Mouse (Mus musculus): ENCODE measurements around the gene Ngfr. TPM values are rescaled to one million over a fixed set of nuclear protein-coding genes. Genes with fewer than 3 reads are reported as not detected.

Gene Ngfr
- polyA plus RNA-seq, 1 experiment from 2014 or later: 8.5 TPM

DNA sequence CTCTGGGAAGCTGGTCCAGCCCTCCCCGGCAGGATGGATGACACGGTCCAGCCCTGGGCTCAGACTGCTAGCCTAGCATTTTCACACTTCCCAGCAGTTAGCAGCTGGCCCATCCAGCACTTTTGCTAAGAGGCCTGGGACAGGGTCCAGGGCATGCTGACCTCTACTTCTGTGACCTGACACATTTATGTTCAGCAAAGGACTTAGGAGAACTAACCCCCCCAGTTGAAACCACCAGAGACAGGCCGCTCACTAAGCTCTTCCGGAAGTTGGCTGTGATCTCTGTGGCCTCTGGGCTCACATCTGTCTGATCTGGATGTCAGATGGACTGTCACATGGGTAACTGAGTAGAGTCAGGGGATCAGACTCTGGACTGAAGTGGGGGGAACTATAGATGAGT lies 33.5 kb upstream of the Ngfr start:
- ATAC-seq (ENCODE audit: insufficient number of reproducible peaks, insufficient read depth, low FRiP score, low read depth): no peak; the same call in 1 of the 2 replicates
- Histone ChIP-seq H3K27ac (ENCODE audit: low read length) (0 out of 2 replicates have a peak overlapping the region, but pooled peaks have one; percentile 28), H3K4me3 (ENCODE audit: low read depth, low read length) (no peak overlapping the region), H3K36me3 (ENCODE audit: control insufficient read depth, insufficient read depth, low read length) (no peaks in the 10 kb centered on the region), H3K4me1 (ENCODE audit: control insufficient read depth, insufficient read depth, low read length) (peaks cover 17% of the 10 kb centered on the region), H3K9ac (replicated peaks; ENCODE audit: low read depth, low read length) (no peak overlapping the region), H3K27me3 (ENCODE audit: control insufficient read depth, insufficient read depth, low read length) (no peaks in the 10 kb centered on the region), H3K9me3 (ENCODE audit: control insufficient read depth, low read depth, low read length) (no peaks in the 10 kb centered on the region), H3K4me2 (replicated peaks; ENCODE audit: low read depth, low read length) (no peak overlapping the region)
- 36% methylated on average over 4 of the region's 4 CpGs for WGBS

DNA sequence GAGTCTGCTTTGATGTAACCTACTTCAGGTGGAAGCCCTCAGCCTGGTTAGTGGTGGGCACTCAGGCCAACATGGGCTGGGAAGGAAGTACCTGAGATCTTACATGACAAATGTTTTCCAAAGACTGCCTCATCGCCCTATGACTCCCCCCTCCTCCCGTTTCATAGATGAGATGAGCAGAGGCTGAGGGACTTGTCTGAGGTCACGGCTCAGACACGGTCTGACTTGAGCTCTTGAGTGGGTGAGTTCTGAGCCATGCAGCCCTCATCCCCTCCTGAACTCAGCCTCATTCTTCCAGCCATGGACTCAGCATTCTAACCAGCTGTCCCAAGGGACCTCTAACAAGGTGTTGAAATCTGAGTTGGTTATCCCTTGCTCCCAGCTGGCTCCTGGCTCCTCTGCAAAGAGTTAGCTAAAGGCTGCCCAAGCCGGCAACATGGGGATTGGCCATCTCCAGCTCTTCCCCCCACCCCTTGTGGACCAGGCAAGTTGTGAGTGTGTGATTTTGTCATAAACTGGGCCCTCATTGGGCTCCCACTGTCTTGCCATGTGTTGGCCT lies 32.4 kb upstream of the Ngfr start:
- no peaks in the 10 kb centered on the region for H3K36me3 ChIP-seq (ENCODE audit: control insufficient read depth, insufficient read depth, low read length)
- H3K27me3 ChIP-seq (ENCODE audit: control insufficient read depth, insufficient read depth, low read length): no peaks in the 10 kb centered on the region
- ATAC-seq (ENCODE audit: insufficient number of reproducible peaks, insufficient read depth, low FRiP score, low read depth): no peak
- 83% methylated on average over 5 of the region's 5 CpGs for WGBS
- no peak overlapping the region for H3K27ac ChIP-seq (ENCODE audit: low read length)
- no peaks in the 10 kb centered on the region for H3K9me3 ChIP-seq (ENCODE audit: control insufficient read depth, low read depth, low read length)
- H3K4me3 ChIP-seq (ENCODE audit: low read depth, low read length): no peak overlapping the region
- no peak overlapping the region for H3K4me2 ChIP-seq (replicated peaks; ENCODE audit: low read depth, low read length)
- H3K4me1 ChIP-seq (ENCODE audit: control insufficient read depth, insufficient read depth, low read length): peaks cover 17% of the 10 kb centered on the region
- no peak overlapping the region for H3K9ac ChIP-seq (replicated peaks; ENCODE audit: low read depth, low read length)

DNA sequence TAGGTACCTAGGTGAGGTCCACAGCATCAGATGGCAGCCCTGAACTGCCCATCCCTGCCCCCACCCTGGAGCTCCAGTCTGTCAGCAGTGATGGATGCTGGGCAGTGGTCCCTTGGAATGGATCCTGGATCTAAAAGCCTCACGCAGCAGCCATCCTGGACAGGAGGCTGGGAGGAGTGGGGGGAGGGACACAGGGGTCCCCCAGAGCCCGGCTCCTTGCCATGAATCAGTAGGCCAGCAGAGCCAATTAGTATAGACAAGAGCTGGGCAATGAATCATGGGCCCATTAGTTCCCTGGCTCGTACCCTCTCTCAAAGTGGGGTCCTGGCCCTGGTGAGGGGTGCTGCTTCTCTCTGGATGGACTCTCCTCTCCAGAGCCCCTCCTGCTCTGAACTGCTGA lies 31.5 kb upstream of the Ngfr start:
- Histone ChIP-seq H3K27me3 (ENCODE audit: control insufficient read depth, insufficient read depth, low read length) (no peaks in the 10 kb centered on the region), H3K4me3 (ENCODE audit: low read depth, low read length) (no peak overlapping the region), H3K4me2 (replicated peaks; ENCODE audit: low read depth, low read length) (no peak overlapping the region), H3K36me3 (ENCODE audit: control insufficient read depth, insufficient read depth, low read length) (no peaks in the 10 kb centered on the region), H3K27ac (ENCODE audit: low read length) (no peak overlapping the region), H3K9ac (replicated peaks; ENCODE audit: low read depth, low read length) (no peak overlapping the region), H3K9me3 (ENCODE audit: control insufficient read depth, low read depth, low read length) (no peaks in the 10 kb centered on the region), H3K4me1 (ENCODE audit: control insufficient read depth, insufficient read depth, low read length) (peaks cover 17% of the 10 kb centered on the region)
- ATAC-seq (ENCODE audit: insufficient number of reproducible peaks, insufficient read depth, low FRiP score, low read depth): no peak
- WGBS: 41% methylated on average over 3 of the region's 3 CpGs

DNA sequence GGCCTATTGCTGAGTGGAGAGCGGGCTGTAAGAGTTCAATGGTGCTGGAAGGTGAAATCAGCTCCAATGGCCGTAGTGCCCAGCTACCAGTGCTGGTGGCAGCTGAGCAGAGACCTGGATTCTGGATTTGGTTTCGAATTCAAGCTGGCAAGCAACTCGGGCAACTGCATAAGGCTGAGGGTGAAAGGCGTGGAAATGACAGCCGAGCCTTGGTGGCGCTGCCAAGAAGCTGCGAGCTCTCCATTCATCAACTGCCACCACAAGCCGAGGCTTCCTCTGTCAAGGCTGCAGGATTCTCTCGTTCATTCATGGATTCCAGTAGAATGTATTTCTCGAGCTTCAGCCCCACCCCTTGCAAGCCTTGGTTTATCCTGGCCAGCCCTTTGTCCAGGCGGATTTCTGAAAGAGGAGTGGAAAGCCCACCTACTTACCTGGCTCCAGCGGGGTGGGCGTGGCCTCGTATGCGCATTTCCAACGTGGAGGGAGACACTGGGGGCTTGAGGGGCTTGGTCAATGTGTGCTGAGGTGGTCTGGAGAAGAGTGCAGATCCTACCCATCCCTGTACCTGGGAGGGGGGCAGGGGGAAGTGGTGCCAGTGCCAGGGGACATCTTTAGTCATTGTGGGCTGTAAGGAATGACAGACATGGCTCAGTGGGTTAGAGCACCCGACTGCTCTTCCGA lies 30.4 kb upstream of the Ngfr start:
- no peaks in the 10 kb centered on the region for H3K9me3 ChIP-seq (ENCODE audit: control insufficient read depth, low read depth, low read length)
- H3K27ac ChIP-seq (ENCODE audit: low read length): no peak overlapping the region

DNA sequence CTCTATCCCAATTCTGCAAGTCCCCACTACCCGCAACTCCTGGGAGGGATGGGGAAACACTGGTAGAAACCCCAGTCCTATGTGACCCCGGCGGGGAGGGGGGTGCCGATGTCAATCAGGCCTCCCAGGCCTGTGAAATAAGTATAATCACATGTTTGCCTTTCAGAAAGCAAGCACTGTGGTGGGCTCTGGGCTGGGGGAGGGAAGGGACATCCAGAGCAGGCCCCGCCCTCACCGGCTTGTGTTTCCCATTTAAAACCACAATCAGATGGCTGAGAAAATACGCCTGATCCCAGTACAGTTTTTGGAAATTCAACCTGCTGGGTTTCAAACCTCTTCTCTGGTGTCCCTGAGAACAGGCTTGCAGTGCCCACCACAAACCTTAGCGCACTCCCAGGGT lies 27.2 kb upstream of the Ngfr start:
- Histone ChIP-seq H3K4me1 (ENCODE audit: control insufficient read depth, insufficient read depth, low read length) (peaks cover 19% of the 10 kb centered on the region; the same call in 1 of the 2 replicates), H3K9ac (replicated peaks; ENCODE audit: low read depth, low read length) (no peak overlapping the region), H3K27me3 (ENCODE audit: control insufficient read depth, insufficient read depth, low read length) (no peaks in the 10 kb centered on the region), H3K27ac (ENCODE audit: low read length) (no peak overlapping the region), H3K4me3 (ENCODE audit: low read depth, low read length) (no peak overlapping the region), H3K36me3 (ENCODE audit: control insufficient read depth, insufficient read depth, low read length) (no peaks in the 10 kb centered on the region), H3K4me2 (replicated peaks; ENCODE audit: low read depth, low read length) (no peak overlapping the region), H3K9me3 (ENCODE audit: control insufficient read depth, low read depth, low read length) (no peaks in the 10 kb centered on the region)
- 84% methylated on average over 8 of the region's 8 CpGs for WGBS
- no peak for ATAC-seq (ENCODE audit: insufficient number of reproducible peaks, insufficient read depth, low FRiP score, low read depth)

More for the DNA sequence above, 30.4 kb upstream of the Ngfr start:
- Histone ChIP-seq H3K36me3 (ENCODE audit: control insufficient read depth, insufficient read depth, low read length) (no peaks in the 10 kb centered on the region), H3K9ac (replicated peaks; ENCODE audit: low read depth, low read length) (no peak overlapping the region), H3K4me3 (ENCODE audit: low read depth, low read length) (no peak overlapping the region), H3K4me2 (replicated peaks; ENCODE audit: low read depth, low read length) (0 out of 2 replicates have a peak overlapping the region, but pooled peaks have one; percentile 12), H3K27me3 (ENCODE audit: control insufficient read depth, insufficient read depth, low read length) (no peaks in the 10 kb centered on the region), H3K4me1 (ENCODE audit: control insufficient read depth, insufficient read depth, low read length) (peaks cover 17% of the 10 kb centered on the region)
- no peak for ATAC-seq (ENCODE audit: insufficient number of reproducible peaks, insufficient read depth, low FRiP score, low read depth)
- WGBS: 45% methylated on average over 19 of the region's 19 CpGs

DNA sequence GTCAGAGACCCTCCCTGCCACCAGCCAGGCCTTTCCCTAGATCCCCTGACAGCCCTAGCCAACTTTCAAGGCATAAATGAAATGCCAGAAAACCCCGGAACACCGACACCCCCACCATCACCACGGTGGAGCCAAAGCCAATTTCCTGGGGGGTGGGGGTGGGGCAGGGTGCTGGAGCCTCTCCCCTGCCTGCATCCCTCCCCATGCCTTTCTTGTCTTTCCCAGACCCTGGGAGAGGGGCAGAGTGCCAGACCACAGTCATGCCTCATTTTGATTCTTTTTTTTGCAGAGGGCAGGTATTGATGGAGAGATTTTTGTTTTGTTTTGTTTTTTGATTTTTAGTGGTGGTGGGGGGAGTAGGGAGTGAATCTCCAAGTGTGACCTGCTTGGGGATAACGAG lies 23.7 kb upstream of the Ngfr start:
- H3K9ac ChIP-seq (replicated peaks; ENCODE audit: low read depth, low read length): 0 out of 2 replicates have a peak overlapping the region, but pooled peaks have one; percentile 28
- no peak overlapping the region for H3K4me3 ChIP-seq (ENCODE audit: low read depth, low read length)
- peaks cover 14% of the 10 kb centered on the region; the same call in 1 of the 2 replicates for H3K4me1 ChIP-seq (ENCODE audit: control insufficient read depth, insufficient read depth, low read length)
- 24% methylated on average over 4 of the region's 4 CpGs for WGBS
- no peaks in the 10 kb centered on the region for H3K9me3 ChIP-seq (ENCODE audit: control insufficient read depth, low read depth, low read length)
- peak overlapping the region; percentile 85 for H3K27ac ChIP-seq (ENCODE audit: low read length)
- no peaks in the 10 kb centered on the region for H3K36me3 ChIP-seq (ENCODE audit: control insufficient read depth, insufficient read depth, low read length)
- peak overlapping the region; percentile 43; the same call in 1 of the 2 replicates for H3K4me2 ChIP-seq (replicated peaks; ENCODE audit: low read depth, low read length)
- no peak for ATAC-seq (ENCODE audit: insufficient number of reproducible peaks, insufficient read depth, low FRiP score, low read depth)
- H3K27me3 ChIP-seq (ENCODE audit: control insufficient read depth, insufficient read depth, low read length): no peaks in the 10 kb centered on the region

DNA sequence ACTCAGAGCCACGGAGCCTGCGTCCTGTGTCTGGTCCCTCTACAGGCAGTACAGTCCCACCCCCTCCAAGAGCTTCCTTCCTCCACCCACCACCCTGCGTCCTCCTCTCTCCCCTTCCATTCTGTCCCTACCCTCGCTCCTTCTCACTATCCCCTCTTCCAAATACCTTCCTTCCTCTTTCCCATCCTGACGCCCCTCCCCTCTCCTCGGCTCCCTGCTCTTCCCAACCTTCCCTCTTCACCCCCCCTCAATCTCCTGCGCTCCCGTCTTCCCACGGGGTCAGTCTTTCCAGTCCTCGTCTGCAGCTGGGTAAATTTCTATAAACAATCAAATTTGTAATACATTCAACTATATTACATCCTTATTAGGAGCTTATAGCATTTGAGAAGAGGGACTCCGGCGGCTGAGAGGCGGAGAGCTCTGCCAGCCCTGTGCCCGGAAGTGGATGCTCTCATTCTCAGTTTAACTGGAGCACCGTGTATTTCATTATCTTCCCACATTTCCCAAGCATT lies 22.9 kb upstream of the Ngfr start:
- Histone ChIP-seq H3K4me1 (ENCODE audit: control insufficient read depth, insufficient read depth, low read length) (peaks cover 14% of the 10 kb centered on the region; the same call in 1 of the 2 replicates), H3K36me3 (ENCODE audit: control insufficient read depth, insufficient read depth, low read length) (no peaks in the 10 kb centered on the region), H3K27me3 (ENCODE audit: control insufficient read depth, insufficient read depth, low read length) (no peaks in the 10 kb centered on the region), H3K9me3 (ENCODE audit: control insufficient read depth, low read depth, low read length) (no peaks in the 10 kb centered on the region), H3K4me3 (ENCODE audit: low read depth, low read length) (peak overlapping the region; percentile 10; the same call in 1 of the 2 replicates), H3K9ac (replicated peaks; ENCODE audit: low read depth, low read length) (peak overlapping the region; percentile 28), H3K4me2 (replicated peaks; ENCODE audit: low read depth, low read length) (peak overlapping the region; percentile 43), H3K27ac (ENCODE audit: low read length) (peak overlapping the region; percentile 85)
- peak; percentile 49; the same call in 1 of the 2 replicates for ATAC-seq (ENCODE audit: insufficient number of reproducible peaks, insufficient read depth, low FRiP score, low read depth)
- WGBS: 10% methylated on average over 15 of the region's 15 CpGs

DNA sequence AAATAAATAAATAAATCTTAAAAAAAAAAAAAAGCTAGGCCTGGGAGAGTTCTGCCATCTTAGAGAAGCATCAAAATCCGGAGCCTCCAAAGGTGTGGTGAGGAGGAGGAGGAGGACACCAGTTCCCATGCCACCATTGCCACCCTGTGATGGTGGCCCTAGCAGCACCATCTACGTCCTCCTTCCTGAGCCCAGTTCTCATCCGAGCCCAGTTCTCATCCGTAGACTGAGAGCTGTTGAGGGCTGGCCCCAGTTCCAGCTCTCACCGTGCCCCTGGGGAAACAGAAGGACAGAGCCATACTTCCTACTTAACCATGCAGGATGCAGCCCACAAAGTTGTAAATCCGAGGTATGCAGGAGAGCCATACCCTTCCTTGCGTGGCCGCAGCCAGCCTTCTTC lies 22.4 kb upstream of the Ngfr start:
- H3K27me3 ChIP-seq (ENCODE audit: control insufficient read depth, insufficient read depth, low read length): no peaks in the 10 kb centered on the region
- H3K9ac ChIP-seq (replicated peaks; ENCODE audit: low read depth, low read length): peak overlapping the region; percentile 28
- H3K4me2 ChIP-seq (replicated peaks; ENCODE audit: low read depth, low read length): peak overlapping the region; percentile 43
- peaks cover 14% of the 10 kb centered on the region; the same call in 1 of the 2 replicates for H3K4me1 ChIP-seq (ENCODE audit: control insufficient read depth, insufficient read depth, low read length)
- 41% methylated on average over 8 of the region's 8 CpGs for WGBS
- ATAC-seq (ENCODE audit: insufficient number of reproducible peaks, insufficient read depth, low FRiP score, low read depth): no peak
- no peaks in the 10 kb centered on the region for H3K9me3 ChIP-seq (ENCODE audit: control insufficient read depth, low read depth, low read length)
- H3K36me3 ChIP-seq (ENCODE audit: control insufficient read depth, insufficient read depth, low read length): no peaks in the 10 kb centered on the region
- peak overlapping the region; percentile 85; the same call in 1 of the 2 replicates for H3K27ac ChIP-seq (ENCODE audit: low read length)
- peak overlapping the region; percentile 10; the same call in 1 of the 2 replicates for H3K4me3 ChIP-seq (ENCODE audit: low read depth, low read length)

All from stomach, embryonic 14.5 days (tissue).